Mouse (Mus musculus): ENCODE data around the gene 2010111I01Rik. TPM values are rescaled to one million over a fixed set of nuclear protein-coding genes. Genes with fewer than 3 reads are reported as not detected.

Gene 2010111I01Rik
- polyA plus RNA-seq, 1 experiment, result 26.6 TPM

- no peaks in the 10 kb centered on the region for H3K27me3 ChIP-seq (ENCODE audit: control insufficient read depth, insufficient read depth, low read length)
- H3K27ac ChIP-seq (ENCODE audit: control insufficient read depth, insufficient read depth, low read depth, low read length), result no peak overlapping the region
- H3K36me3 ChIP-seq (ENCODE audit: control insufficient read depth, insufficient read depth, low read length), result no peaks in the 10 kb centered on the region
- no peak overlapping the region for H3K4me3 ChIP-seq (ENCODE audit: control insufficient read depth, low read depth, low read length)
- H3K4me1 ChIP-seq (ENCODE audit: control insufficient read depth, insufficient read depth, low read length), result no peaks in the 10 kb centered on the region; the same call in 1 of the 2 replicates
- TF ChIP-seq CTCF (IDR thresholded peaks at IDR 0.05; ENCODE audit: control insufficient read depth, insufficient read depth, insufficient replicate concordance, low read depth, low read length) (no peak), POLR2A (IDR thresholded peaks at IDR 0.05; ENCODE audit: control insufficient read depth, low read depth, low read length) (no peak)
Observed at GRCm38 (mm10) chr13:63280344-63280743, 315.7 kb downstream of the 2010111I01Rik start.

GRCm38 (mm10) chr13:63281206-63281605, 316.5 kb downstream of the 2010111I01Rik start:
- H3K36me3 ChIP-seq (ENCODE audit: control insufficient read depth, insufficient read depth, low read length), result no peaks in the 10 kb centered on the region
- no peaks in the 10 kb centered on the region; the same call in 1 of the 2 replicates for H3K4me1 ChIP-seq (ENCODE audit: control insufficient read depth, insufficient read depth, low read length)
- no peaks in the 10 kb centered on the region for H3K27me3 ChIP-seq (ENCODE audit: control insufficient read depth, insufficient read depth, low read length)
- H3K27ac ChIP-seq (ENCODE audit: control insufficient read depth, insufficient read depth, low read depth, low read length), result no peak overlapping the region
- TF ChIP-seq CTCF (IDR thresholded peaks at IDR 0.05; ENCODE audit: control insufficient read depth, insufficient read depth, insufficient replicate concordance, low read depth, low read length) (no peak), POLR2A (IDR thresholded peaks at IDR 0.05; ENCODE audit: control insufficient read depth, low read depth, low read length) (no peak)
- H3K4me3 ChIP-seq (ENCODE audit: control insufficient read depth, low read depth, low read length), result no peak overlapping the region

- Histone ChIP-seq H3K36me3 (ENCODE audit: control insufficient read depth, insufficient read depth, low read length) (no peaks in the 10 kb centered on the region), H3K27me3 (ENCODE audit: control insufficient read depth, insufficient read depth, low read length) (no peaks in the 10 kb centered on the region), H3K4me3 (ENCODE audit: control insufficient read depth, low read depth, low read length) (no peak overlapping the region), H3K27ac (ENCODE audit: control insufficient read depth, insufficient read depth, low read depth, low read length) (no peak overlapping the region), H3K4me1 (ENCODE audit: control insufficient read depth, insufficient read depth, low read length) (no peaks in the 10 kb centered on the region; the same call in none of the 2 replicates)
- TF ChIP-seq CTCF (IDR thresholded peaks at IDR 0.05; ENCODE audit: control insufficient read depth, insufficient read depth, insufficient replicate concordance, low read depth, low read length) (no peak), POLR2A (IDR thresholded peaks at IDR 0.05; ENCODE audit: control insufficient read depth, low read depth, low read length) (no peak)
Observed at GRCm38 (mm10) chr13:63283236-63283635, 318.5 kb downstream of the 2010111I01Rik start.

GRCm38 (mm10) chr13:63284748-63285147, 320.1 kb downstream of the 2010111I01Rik start:
- Histone ChIP-seq H3K27me3 (ENCODE audit: control insufficient read depth, insufficient read depth, low read length) (no peaks in the 10 kb centered on the region), H3K4me1 (ENCODE audit: control insufficient read depth, insufficient read depth, low read length) (no peaks in the 10 kb centered on the region; the same call in none of the 2 replicates), H3K4me3 (ENCODE audit: control insufficient read depth, low read depth, low read length) (no peak overlapping the region), H3K36me3 (ENCODE audit: control insufficient read depth, insufficient read depth, low read length) (no peaks in the 10 kb centered on the region), H3K27ac (ENCODE audit: control insufficient read depth, insufficient read depth, low read depth, low read length) (no peak overlapping the region)
- TF ChIP-seq POLR2A (IDR thresholded peaks at IDR 0.05; ENCODE audit: control insufficient read depth, low read depth, low read length) (no peak), CTCF (IDR thresholded peaks at IDR 0.05; ENCODE audit: control insufficient read depth, insufficient read depth, insufficient replicate concordance, low read depth, low read length) (no peak)

- H3K27me3 ChIP-seq (ENCODE audit: control insufficient read depth, insufficient read depth, low read length), result no peaks in the 10 kb centered on the region
- no peaks in the 10 kb centered on the region; the same call in none of the 2 replicates for H3K4me1 ChIP-seq (ENCODE audit: control insufficient read depth, insufficient read depth, low read length)
- no peak overlapping the region for H3K27ac ChIP-seq (ENCODE audit: control insufficient read depth, insufficient read depth, low read depth, low read length)
- H3K4me3 ChIP-seq (ENCODE audit: control insufficient read depth, low read depth, low read length), result no peak overlapping the region
- H3K36me3 ChIP-seq (ENCODE audit: control insufficient read depth, insufficient read depth, low read length), result no peaks in the 10 kb centered on the region
- no peak for TF ChIP-seq CTCF (IDR thresholded peaks at IDR 0.05; ENCODE audit: control insufficient read depth, insufficient read depth, insufficient replicate concordance, low read depth, low read length)
- TF ChIP-seq POLR2A (IDR thresholded peaks at IDR 0.05; ENCODE audit: control insufficient read depth, low read depth, low read length), result no peak
Observed at GRCm38 (mm10) chr13:63286483-63287102, 321.9 kb downstream of the 2010111I01Rik start.

GRCm38 (mm10) chr13:63289152-63289551, 324.5 kb downstream of the 2010111I01Rik start:
- no peaks in the 10 kb centered on the region for H3K36me3 ChIP-seq (ENCODE audit: control insufficient read depth, insufficient read depth, low read length)
- H3K4me3 ChIP-seq (ENCODE audit: control insufficient read depth, low read depth, low read length), result no peak overlapping the region
- H3K27me3 ChIP-seq (ENCODE audit: control insufficient read depth, insufficient read depth, low read length), result no peaks in the 10 kb centered on the region
- TF ChIP-seq POLR2A (IDR thresholded peaks at IDR 0.05; ENCODE audit: control insufficient read depth, low read depth, low read length), result no peak
- TF ChIP-seq CTCF (IDR thresholded peaks at IDR 0.05; ENCODE audit: control insufficient read depth, insufficient read depth, insufficient replicate concordance, low read depth, low read length), result no peak
- H3K27ac ChIP-seq (ENCODE audit: control insufficient read depth, insufficient read depth, low read depth, low read length), result no peak overlapping the region
- H3K4me1 ChIP-seq (ENCODE audit: control insufficient read depth, insufficient read depth, low read length), result peaks cover 4% of the 10 kb centered on the region; the same call in 1 of the 2 replicates

- TF ChIP-seq CTCF (IDR thresholded peaks at IDR 0.05; ENCODE audit: control insufficient read depth, insufficient read depth, insufficient replicate concordance, low read depth, low read length) (no peak), POLR2A (IDR thresholded peaks at IDR 0.05; ENCODE audit: control insufficient read depth, low read depth, low read length) (no peak)
- no peak overlapping the region for H3K27ac ChIP-seq (ENCODE audit: control insufficient read depth, insufficient read depth, low read depth, low read length)
- H3K36me3 ChIP-seq (ENCODE audit: control insufficient read depth, insufficient read depth, low read length), result no peaks in the 10 kb centered on the region
- no peak overlapping the region for H3K4me3 ChIP-seq (ENCODE audit: control insufficient read depth, low read depth, low read length)
- peaks cover 6% of the 10 kb centered on the region for H3K4me1 ChIP-seq (ENCODE audit: control insufficient read depth, insufficient read depth, low read length)
- no peaks in the 10 kb centered on the region for H3K27me3 ChIP-seq (ENCODE audit: control insufficient read depth, insufficient read depth, low read length)
Observed at GRCm38 (mm10) chr13:63289687-63290086, 325.0 kb downstream of the 2010111I01Rik start.
